Mouse (Mus musculus) left cerebral cortex, adult 2 months (tissue): ENCODE data around the gene Cpt1b. TPM values are rescaled to one million over a fixed set of nuclear protein-coding genes. Genes with fewer than 3 reads are reported as not detected.

Experiments
- DNase-seq, 2 experiments: peaks; one replicate each; pipeline ENCODE4 v3.0.0; 2021 to 2022; ENCODE audit warnings: low spot score in 2 of 2, mixed read lengths in 1 of 2; ENCODE audit errors: extremely low spot score in 1 of 2
- H3K27ac ChIP-seq: fragments of 200-600 bp; 2 replicates; pipeline ENCODE4 v1.8.1; 2022
- H3K4me3 ChIP-seq: fragments of 200-600 bp; 2 replicates; pipeline ENCODE4 v1.8.1; 2022
- CTCF ChIP-seq: fragments of 200-600 bp; IDR thresholded peaks from 2 replicates; pipeline ENCODE4 v1.8.1; 2022; ENCODE audit warnings: antibody characterized with exemption, mild to moderate bottlenecking, moderate library complexity
- intact Hi-C: fragments of 180-260 bp; cut with DNase I; formaldehyde crosslinking; loops from one replicate; pipeline ENCODE4 v1.15.1; 2025
- total RNA-seq, 2 experiments: library from RNA; stranded (reverse); gene quantifications; 2 replicates each; pipeline ENCODE4 v1.2.3; 2021

Gene Cpt1b
- total RNA-seq, 2 experiments from 2014 or later, result 2.3 to 3.0 TPM

- intact Hi-C loops, result loop anchor here (5.0 kb wide), 1 partner anchor 92 kb away; no protein-coding TSS in a partner anchor
- no peak for DNase-seq
- H3K27ac ChIP-seq, result no peak overlapping the region
- no peak overlapping the region; the same call in 1 of the 2 replicates for H3K4me3 ChIP-seq
- no peak for TF ChIP-seq CTCF
Observed at GRCm38 (mm10) chr15:89374801-89375534, 50.7 kb downstream of the Cpt1b start.

DNA sequence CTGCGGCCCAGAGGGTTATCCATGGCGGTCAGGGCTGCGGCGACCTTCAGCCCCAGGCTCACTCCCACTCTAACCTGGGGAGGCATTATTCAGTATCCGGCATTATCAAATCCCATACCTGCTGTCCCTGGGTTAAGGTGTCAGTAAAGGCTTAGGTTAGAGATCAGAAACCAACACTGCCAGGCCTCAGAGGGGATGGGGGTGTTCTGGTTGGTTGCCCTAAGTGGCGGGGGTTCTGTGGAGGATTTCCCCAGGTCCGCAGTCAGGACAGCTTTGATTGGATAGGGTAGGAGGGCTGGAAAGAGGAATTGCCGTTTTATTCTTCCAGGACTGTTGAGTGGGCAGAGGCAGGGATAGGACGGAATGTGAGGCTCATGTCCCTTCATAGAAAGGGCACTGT is 51.3 kb downstream of the Cpt1b start:
- no peak for DNase-seq
- peak overlapping the region; percentile 98 for H3K27ac ChIP-seq
- intact Hi-C loops, result loop anchor here (5.0 kb wide), 1 partner anchor 93 kb away; no protein-coding TSS in a partner anchor
- TF ChIP-seq CTCF, result no peak
- H3K4me3 ChIP-seq, result peak overlapping the region; percentile 83

GRCm38 (mm10) chr15:89373762-89374248 is 51.9 kb downstream of the Cpt1b start, which contains the start of gene Sco2:
Gene Sco2, minus strand, starts transcription at chr15:89373846.
- peak; percentile 94 for TF ChIP-seq CTCF
- Histone ChIP-seq H3K4me3 (peak within 1 kb of the TSS; percentile 83), H3K27ac (peak within 1 kb of the TSS; percentile 98)
- intact Hi-C loops, result loop anchor here (1.0 to 5.0 kb wide), 3 partner anchors 17 to 93 kb away; partner anchors contain the start of gene Sbf1
- peak; percentile 90 to 94 for DNase-seq

DNA sequence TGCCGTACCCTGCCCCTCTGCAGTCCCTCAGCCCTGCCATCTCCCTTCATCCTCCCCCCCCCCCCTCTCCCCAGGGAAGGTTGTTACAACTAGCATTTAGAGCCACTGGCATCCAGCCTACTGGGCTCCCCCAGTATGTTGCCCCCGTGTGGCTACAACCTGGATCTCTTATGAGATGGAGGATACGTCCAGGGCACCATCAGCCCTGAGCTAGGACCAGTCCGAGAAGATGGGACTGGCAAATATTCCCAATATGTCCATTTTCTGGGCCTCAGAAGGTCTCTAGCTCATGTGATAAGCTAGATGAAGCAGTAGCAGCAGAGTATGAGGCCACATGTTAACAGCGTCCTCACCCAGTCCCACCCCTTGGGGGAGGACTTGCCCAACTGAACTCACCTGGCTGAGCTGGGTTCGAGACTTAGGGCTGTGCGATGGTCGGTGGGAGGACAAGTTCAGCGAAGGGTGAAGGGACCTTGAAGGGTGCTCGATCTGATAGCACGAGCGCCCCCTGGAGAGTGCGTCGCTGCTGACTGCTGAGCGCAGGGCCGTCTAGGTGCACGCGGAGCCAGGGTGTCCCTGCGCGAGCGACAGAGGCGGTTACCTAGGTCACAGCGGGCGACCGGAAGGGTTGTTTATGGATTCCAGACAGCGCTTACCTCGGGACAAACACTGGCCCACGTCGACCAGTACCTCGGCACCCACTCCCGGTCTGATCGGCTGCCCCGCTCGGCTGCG is 52.5 kb downstream of the Cpt1b start:
- peak; percentile 63 for TF ChIP-seq CTCF
- DNase-seq, result peak; percentile 82 to 83
- intact Hi-C loops, result loop anchor here (1.0 to 5.0 kb wide), 3 partner anchors 16 to 94 kb away; partner anchors contain the start of gene Sbf1
- H3K27ac ChIP-seq, result peak overlapping the region; percentile 98
- H3K4me3 ChIP-seq, result peak overlapping the region; percentile 83

DNA sequence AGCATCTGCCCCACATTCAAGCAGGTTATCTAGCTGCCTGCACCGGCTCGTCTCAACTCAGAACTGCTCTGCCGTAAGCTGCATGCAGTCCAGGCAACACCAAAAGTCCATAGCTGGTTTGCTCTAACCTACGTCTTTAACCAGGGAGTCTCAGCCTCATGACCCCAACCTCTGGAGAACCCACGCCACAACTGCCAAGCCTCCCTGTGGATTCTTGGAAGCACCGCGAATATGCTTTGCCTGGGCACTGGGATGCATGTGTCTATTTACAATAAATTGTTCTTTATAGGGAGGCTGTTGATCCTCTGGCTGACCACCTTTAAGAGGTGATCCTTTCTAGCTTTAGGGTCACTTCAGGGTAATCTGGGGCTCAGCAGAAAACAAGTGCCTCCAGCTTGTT is 53.1 kb downstream of the Cpt1b start:
- no peak for TF ChIP-seq CTCF
- intact Hi-C loops, result loop anchor here (2.0 to 5.0 kb wide), 2 partner anchors 16 to 95 kb away; no protein-coding TSS in a partner anchor
- Histone ChIP-seq H3K27ac (peak overlapping the region; percentile 98), H3K4me3 (peak overlapping the region; percentile 83)
- no peak for DNase-seq

DNA sequence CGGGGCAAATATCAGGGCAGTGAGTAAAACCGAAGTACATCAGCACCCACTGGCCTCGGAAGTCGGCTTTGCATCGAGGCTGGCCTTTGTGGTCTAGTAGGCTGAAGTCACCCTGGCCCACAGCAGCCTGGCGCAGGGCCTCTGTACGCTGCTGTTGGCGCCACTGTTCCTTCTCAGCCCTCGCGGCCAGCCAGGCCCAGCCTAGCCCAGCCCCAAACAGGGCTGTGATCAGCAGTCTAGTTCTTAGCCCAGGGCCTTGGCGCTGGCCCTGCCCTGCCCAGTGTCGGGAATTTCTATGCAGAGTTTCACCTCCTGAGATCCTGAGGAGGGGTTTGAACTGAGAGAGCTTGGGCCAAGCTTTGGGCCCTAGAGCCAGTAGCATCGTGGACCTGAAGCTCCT is 53.6 kb downstream of the Cpt1b start:
- intact Hi-C loops, result loop anchor here (2.0 to 5.0 kb wide), 2 partner anchors 15 to 95 kb away; no protein-coding TSS in a partner anchor
- H3K27ac ChIP-seq, result no peak overlapping the region
- DNase-seq, result no peak
- H3K4me3 ChIP-seq, result no peak overlapping the region
- no peak for TF ChIP-seq CTCF

Other genes starting within 250 kb of the Cpt1b start
- gene Plxnb2, start 245.1 kb downstream of the Cpt1b start, total RNA-seq, result 10 to 100 TPM; 49.4 to 53.3 TPM
- gene Dennd6b, start 229.4 kb downstream of the Cpt1b start, total RNA-seq, result 10 to 100 TPM; 52.2 to 53.9 TPM
- gene Ppp6r2, start 214.3 kb downstream of the Cpt1b start, total RNA-seq, result 100 to 1,000 TPM; 161 to 171 TPM
- 100 to 1,000 TPM; 244 to 245 TPM for gene Sbf1, start 110.6 kb downstream of the Cpt1b start, total RNA-seq
- gene Adm2, start 103.1 kb downstream of the Cpt1b start, total RNA-seq, result not detected
- gene Miox, start 91.5 kb downstream of the Cpt1b start, total RNA-seq, result not detected
- gene Lmf2, start 70.2 kb downstream of the Cpt1b start, total RNA-seq, result 10 to 100 TPM; 18.8 to 19.8 TPM
- 100 to 1,000 TPM; 108 TPM for gene Ncaph2, start 70.1 kb downstream of the Cpt1b start, total RNA-seq
- 10 to 100 TPM; 28.5 to 29.1 TPM for gene Sco2, start 52.0 kb downstream of the Cpt1b start, total RNA-seq
- 1 to 10 TPM in 1 of 2 experiments, under 1 TPM in 1; 0.77 to 2.1 TPM for gene Tymp, start 48.8 kb downstream of the Cpt1b start, total RNA-seq
- gene Odf3b, start 46.6 kb downstream of the Cpt1b start, total RNA-seq, result 1 to 10 TPM; 1.1 to 1.8 TPM
- gene Klhdc7b, start 40.9 kb downstream of the Cpt1b start, total RNA-seq, result under 1 TPM; 0.35 to 0.72 TPM
- gene Syce3, start 15.4 kb downstream of the Cpt1b start, total RNA-seq, result not detected
- 1 to 10 TPM; 2.2 to 2.7 TPM for gene C730034F03Rik, start 3.7 kb upstream of the Cpt1b start, total RNA-seq
- gene Gm44502, start 3.8 kb upstream of the Cpt1b start, total RNA-seq, result not detected
- 10 to 100 TPM; 42.5 to 45.2 TPM for gene Chkb, start 4.0 kb upstream of the Cpt1b start, total RNA-seq
- gene Mapk8ip2, start 28.1 kb upstream of the Cpt1b start, total RNA-seq, result 100 to 1,000 TPM; 227 to 234 TPM
- gene Arsa, start 51.6 kb upstream of the Cpt1b start, total RNA-seq, result 10 to 100 TPM; 32.0 to 33.0 TPM
- gene Shank3, start 73.8 kb upstream of the Cpt1b start, total RNA-seq, result 100 to 1,000 TPM; 222 to 239 TPM
- gene Acr, start 142.5 kb upstream of the Cpt1b start, total RNA-seq, result 1 to 10 TPM in 1 of 2 experiments, under 1 TPM in 1; 0.58 to 1.7 TPM
- 10 to 100 TPM; 35.7 to 44.6 TPM for gene Rabl2, start 166.1 kb upstream of the Cpt1b start, total RNA-seq